Mouse (Mus musculus): ENCODE measurements around the gene Nadk2. TPM values are rescaled to one million over a fixed set of nuclear protein-coding genes. Genes with fewer than 3 reads are reported as not detected.

The Nadk2 gene
- polyA plus RNA-seq, 1 experiment from 2014 or later = 122 TPM

- H3K4me2 ChIP-seq = no peak overlapping the region
- H3K27ac ChIP-seq (ENCODE audit: low read depth, low read length) = peak overlapping the region; percentile 68; the same call in 1 of the 2 replicates
- no peak overlapping the region for H3K9ac ChIP-seq (ENCODE audit: low read depth, low read length)
- H3K36me3 ChIP-seq (ENCODE audit: control insufficient read depth, insufficient read depth, low read length) = peaks cover 25% of the 10 kb centered on the region
- H3K4me3 ChIP-seq (ENCODE audit: low read depth, low read length) = no peak overlapping the region
- H3K27me3 ChIP-seq (replicated peaks; ENCODE audit: control insufficient read depth, insufficient read depth, low read length) = no peaks in the 10 kb centered on the region
- ATAC-seq (replicated peaks; ENCODE audit: low FRiP score) (peak; percentile 66), DNase-seq (ENCODE audit: low spot score) (no peak)
- H3K9me3 ChIP-seq (ENCODE audit: control insufficient read depth, low read length) = no peaks in the 10 kb centered on the region
- WGBS = 74% methylated on average over 4 of the region's 4 CpGs
- no peaks in the 10 kb centered on the region for H3K4me1 ChIP-seq (replicated peaks; ENCODE audit: control insufficient read depth, insufficient read depth, low read length)
These were observed 43.1 kb downstream of the Nadk2 start for GRCm38 (mm10) chr15:9114131-9114530.

- Histone ChIP-seq H3K27me3 (replicated peaks; ENCODE audit: control insufficient read depth, insufficient read depth, low read length) (no peaks in the 10 kb centered on the region), H3K36me3 (ENCODE audit: control insufficient read depth, insufficient read depth, low read length) (peaks cover 27% of the 10 kb centered on the region), H3K9me3 (ENCODE audit: control insufficient read depth, low read length) (no peaks in the 10 kb centered on the region), H3K9ac (ENCODE audit: low read depth, low read length) (no peak overlapping the region), H3K4me2 (no peak overlapping the region), H3K27ac (ENCODE audit: low read depth, low read length) (peak overlapping the region; percentile 68; the same call in 1 of the 2 replicates), H3K4me1 (replicated peaks; ENCODE audit: control insufficient read depth, insufficient read depth, low read length) (no peaks in the 10 kb centered on the region), H3K4me3 (ENCODE audit: low read depth, low read length) (no peak overlapping the region)
- ATAC-seq (replicated peaks; ENCODE audit: low FRiP score) (peak; percentile 78), DNase-seq (ENCODE audit: low spot score) (no peak)
- 72% methylated on average over 5 of the region's 5 CpGs for WGBS
These were observed 43.5 kb downstream of the Nadk2 start for GRCm38 (mm10) chr15:9114599-9114998.

GRCm38 (mm10) chr15:9118852-9119251 is 47.8 kb downstream of the Nadk2 start:
- H3K4me3 ChIP-seq (ENCODE audit: low read depth, low read length) = no peak overlapping the region
- ATAC-seq (replicated peaks; ENCODE audit: low FRiP score) (no peak), DNase-seq (ENCODE audit: low spot score) (peak; percentile 25)
- H3K4me1 ChIP-seq (replicated peaks; ENCODE audit: control insufficient read depth, insufficient read depth, low read length) = no peaks in the 10 kb centered on the region
- H3K27ac ChIP-seq (ENCODE audit: low read depth, low read length) = no peak overlapping the region
- no peak overlapping the region for H3K4me2 ChIP-seq
- H3K36me3 ChIP-seq (ENCODE audit: control insufficient read depth, insufficient read depth, low read length) = peaks cover 37% of the 10 kb centered on the region
- WGBS = 83% methylated on average over 4 of the region's 4 CpGs
- no peaks in the 10 kb centered on the region for H3K9me3 ChIP-seq (ENCODE audit: control insufficient read depth, low read length)
- H3K9ac ChIP-seq (ENCODE audit: low read depth, low read length) = no peak overlapping the region
- H3K27me3 ChIP-seq (replicated peaks; ENCODE audit: control insufficient read depth, insufficient read depth, low read length) = no peaks in the 10 kb centered on the region

GRCm38 (mm10) chr15:9120081-9120480 is 49.0 kb downstream of the Nadk2 start:
- Histone ChIP-seq H3K36me3 (ENCODE audit: control insufficient read depth, insufficient read depth, low read length) (peaks cover 39% of the 10 kb centered on the region), H3K9ac (ENCODE audit: low read depth, low read length) (no peak overlapping the region), H3K9me3 (ENCODE audit: control insufficient read depth, low read length) (no peaks in the 10 kb centered on the region), H3K27me3 (replicated peaks; ENCODE audit: control insufficient read depth, insufficient read depth, low read length) (no peaks in the 10 kb centered on the region), H3K27ac (ENCODE audit: low read depth, low read length) (no peak overlapping the region), H3K4me1 (replicated peaks; ENCODE audit: control insufficient read depth, insufficient read depth, low read length) (no peaks in the 10 kb centered on the region), H3K4me2 (no peak overlapping the region), H3K4me3 (ENCODE audit: low read depth, low read length) (no peak overlapping the region)
- peak; percentile 34 for DNase-seq (ENCODE audit: low spot score)
- ATAC-seq (replicated peaks; ENCODE audit: low FRiP score) = peak; percentile 37; the same call in 1 of the 2 replicates
- 94% methylated on average over 2 of the region's 2 CpGs for WGBS

GRCm38 (mm10) chr15:9122989-9123388 is 51.9 kb downstream of the Nadk2 start:
- no peak overlapping the region for H3K9ac ChIP-seq (ENCODE audit: low read depth, low read length)
- peak; percentile 3 for DNase-seq (ENCODE audit: low spot score)
- H3K4me3 ChIP-seq (ENCODE audit: low read depth, low read length) = no peak overlapping the region
- peaks cover 37% of the 10 kb centered on the region for H3K36me3 ChIP-seq (ENCODE audit: control insufficient read depth, insufficient read depth, low read length)
- no peak for ATAC-seq (replicated peaks; ENCODE audit: low FRiP score)
- WGBS = 81% methylated on average over 4 of the region's 4 CpGs
- H3K27ac ChIP-seq (ENCODE audit: low read depth, low read length) = no peak overlapping the region
- no peaks in the 10 kb centered on the region for H3K27me3 ChIP-seq (replicated peaks; ENCODE audit: control insufficient read depth, insufficient read depth, low read length)
- H3K4me1 ChIP-seq (replicated peaks; ENCODE audit: control insufficient read depth, insufficient read depth, low read length) = peaks cover 3% of the 10 kb centered on the region; the same call in 1 of the 2 replicates
- no peak overlapping the region for H3K4me2 ChIP-seq
- H3K9me3 ChIP-seq (ENCODE audit: control insufficient read depth, low read length) = no peaks in the 10 kb centered on the region

- H3K27me3 ChIP-seq (replicated peaks; ENCODE audit: control insufficient read depth, insufficient read depth, low read length) = no peaks in the 10 kb centered on the region
- ATAC-seq (replicated peaks; ENCODE audit: low FRiP score) (no peak), DNase-seq (ENCODE audit: low spot score) (peak; percentile 7)
- no peak overlapping the region for H3K27ac ChIP-seq (ENCODE audit: low read depth, low read length)
- WGBS = 94% methylated on average over 21 of the region's 21 CpGs
- no peaks in the 10 kb centered on the region for H3K9me3 ChIP-seq (ENCODE audit: control insufficient read depth, low read length)
- H3K4me1 ChIP-seq (replicated peaks; ENCODE audit: control insufficient read depth, insufficient read depth, low read length) = peaks cover 3% of the 10 kb centered on the region; the same call in 1 of the 2 replicates
- no peak overlapping the region for H3K4me2 ChIP-seq
- peaks cover 37% of the 10 kb centered on the region for H3K36me3 ChIP-seq (ENCODE audit: control insufficient read depth, insufficient read depth, low read length)
- H3K9ac ChIP-seq (ENCODE audit: low read depth, low read length) = no peak overlapping the region
- H3K4me3 ChIP-seq (ENCODE audit: low read depth, low read length) = no peak overlapping the region
These were observed 53.8 kb downstream of the Nadk2 start for GRCm38 (mm10) chr15:9124856-9125255.

- Histone ChIP-seq H3K4me2 (no peak overlapping the region), H3K4me3 (ENCODE audit: low read depth, low read length) (no peak overlapping the region), H3K9ac (ENCODE audit: low read depth, low read length) (no peak overlapping the region), H3K36me3 (ENCODE audit: control insufficient read depth, insufficient read depth, low read length) (peaks cover 37% of the 10 kb centered on the region), H3K9me3 (ENCODE audit: control insufficient read depth, low read length) (no peaks in the 10 kb centered on the region), H3K27me3 (replicated peaks; ENCODE audit: control insufficient read depth, insufficient read depth, low read length) (no peaks in the 10 kb centered on the region), H3K27ac (ENCODE audit: low read depth, low read length) (no peak overlapping the region), H3K4me1 (replicated peaks; ENCODE audit: control insufficient read depth, insufficient read depth, low read length) (peaks cover 3% of the 10 kb centered on the region; the same call in 1 of the 2 replicates)
- DNase-seq (ENCODE audit: low spot score) (peak; percentile 22), ATAC-seq (replicated peaks; ENCODE audit: low FRiP score) (no peak; the same call in 1 of the 2 replicates)
- 83% methylated on average over 7 of the region's 7 CpGs for WGBS
These were observed 56.2 kb downstream of the Nadk2 start for GRCm38 (mm10) chr15:9127051-9127791.

GRCm38 (mm10) chr15:9130772-9131498 is 59.9 kb downstream of the Nadk2 start:
- ATAC-seq (replicated peaks; ENCODE audit: low FRiP score) (no peak), DNase-seq (ENCODE audit: low spot score) (peak; percentile 15)
- no peak overlapping the region for H3K27ac ChIP-seq (ENCODE audit: low read depth, low read length)

More at GRCm38 (mm10) chr15:9130772-9131498, 59.9 kb downstream of the Nadk2 start:
- WGBS = 77% methylated on average over 9 of the region's 9 CpGs
- no peak overlapping the region for H3K4me2 ChIP-seq
- H3K9me3 ChIP-seq (ENCODE audit: control insufficient read depth, low read length) = no peaks in the 10 kb centered on the region
- H3K4me1 ChIP-seq (replicated peaks; ENCODE audit: control insufficient read depth, insufficient read depth, low read length) = peaks cover 3% of the 10 kb centered on the region; the same call in 1 of the 2 replicates
- H3K9ac ChIP-seq (ENCODE audit: low read depth, low read length) = no peak overlapping the region
- no peaks in the 10 kb centered on the region for H3K27me3 ChIP-seq (replicated peaks; ENCODE audit: control insufficient read depth, insufficient read depth, low read length)
- H3K36me3 ChIP-seq (ENCODE audit: control insufficient read depth, insufficient read depth, low read length) = peaks cover 28% of the 10 kb centered on the region
- H3K4me3 ChIP-seq (ENCODE audit: low read depth, low read length) = no peak overlapping the region

All from liver, embryonic 11.5 days (tissue).